Mouse (Mus musculus): Measurements from ENCODE around the gene Ppp6r3. TPM values are rescaled to one million over a fixed set of nuclear protein-coding genes. Genes with fewer than 3 reads are reported as not detected.

The Ppp6r3 gene
- total RNA-seq, 1 experiment, result 104 TPM

- no peak overlapping the region for H3K27ac ChIP-seq (ENCODE audit: insufficient read depth, low read depth, low read length, poor library complexity, severe bottlenecking)
These were observed 19.3 kb downstream of the Ppp6r3 start for GRCm38 (mm10) chr19:3556169-3556827.

DNA sequence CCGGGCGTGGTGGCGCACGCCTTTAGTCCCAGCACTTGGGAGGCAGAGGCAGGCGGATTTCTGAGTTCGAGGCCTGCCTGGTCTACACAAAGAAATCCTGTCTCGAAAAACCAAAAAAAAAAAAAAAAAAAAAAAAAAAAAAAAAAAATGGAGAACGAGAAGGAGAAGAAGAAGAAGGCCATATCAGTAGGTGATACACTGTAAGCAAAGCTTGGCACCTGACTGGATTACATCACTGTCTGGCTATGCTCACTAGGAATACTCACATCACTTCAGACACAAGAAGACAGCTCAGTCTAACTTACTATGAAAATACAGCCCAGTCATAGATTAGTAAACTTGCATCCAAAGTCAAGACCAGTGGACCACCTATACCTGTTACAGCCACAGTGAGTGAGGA, 20.8 kb downstream of the Ppp6r3 start:
- no peak overlapping the region for H3K27ac ChIP-seq (ENCODE audit: insufficient read depth, low read depth, low read length, poor library complexity, severe bottlenecking)
- in situ Hi-C loops (cut with MboI; ENCODE audit: low sequenced_read_pairs in 2 of 2, unreplicated experiment in 2 of 2), result no loop called here
- H3K9ac ChIP-seq (ENCODE audit: insufficient read depth, low read depth, low read length, poor library complexity, severe bottlenecking), result no peak overlapping the region
- no peak overlapping the region for H3K4me3 ChIP-seq (ENCODE audit: insufficient read depth in 1 of 2, low read depth in 1 of 2, low read length in 2 of 2, poor library complexity in 1 of 2, severe bottlenecking in 1 of 2)
- DNase-seq (ENCODE audit: low read depth, low spot score), result no peak
- H3K36me3 ChIP-seq (ENCODE audit: control insufficient read depth, insufficient read depth, low read length, poor library complexity, severe bottlenecking), result no peaks in the 10 kb centered on the region
- no peak for TF ChIP-seq CHD2 (IDR thresholded peaks at IDR 0.05; ENCODE audit: low read depth, low read length)
- TF ChIP-seq ZC3H11A (IDR thresholded peaks at IDR 0.05; ENCODE audit: borderline replicate concordance, low read depth, low read length), result no peak
- no peak for TF ChIP-seq HCFC1 (IDR thresholded peaks at IDR 0.05; ENCODE audit: borderline replicate concordance, insufficient read depth, low read length)
- no peak for TF ChIP-seq MAFK (IDR thresholded peaks at IDR 0.05; ENCODE audit: insufficient read depth, low read depth, low read length)
- TF ChIP-seq ZNF384 (IDR thresholded peaks at IDR 0.05; ENCODE audit: low read depth, low read length), result peak; percentile 87
- peaks cover 0 to 2% of the 10 kb centered on the region in 2 experiments; a peak in 2 of 4 replicates for H3K4me1 ChIP-seq (ENCODE audit: control insufficient read depth in 2 of 2, insufficient read depth in 2 of 2, low read length in 2 of 2, poor library complexity in 1 of 2)
- H3K9me3 ChIP-seq (ENCODE audit: control insufficient read depth, insufficient read depth, low read depth, low read length), result no peaks in the 10 kb centered on the region

More at GRCm38 (mm10) chr19:3556169-3556827, 19.3 kb downstream of the Ppp6r3 start:
- no peaks in the 10 kb centered on the region for H3K36me3 ChIP-seq (ENCODE audit: control insufficient read depth, insufficient read depth, low read length, poor library complexity, severe bottlenecking)
- no peaks in the 10 kb centered on the region for H3K9me3 ChIP-seq (ENCODE audit: control insufficient read depth, insufficient read depth, low read depth, low read length)
- DNase-seq (ENCODE audit: low read depth, low spot score), result no peak
- in situ Hi-C loops (cut with MboI; ENCODE audit: low sequenced_read_pairs in 2 of 2, unreplicated experiment in 2 of 2), result no loop called here
- H3K4me3 ChIP-seq (ENCODE audit: insufficient read depth in 1 of 2, low read depth in 1 of 2, low read length in 2 of 2, poor library complexity in 1 of 2, severe bottlenecking in 1 of 2), result no peak overlapping the region
- H3K4me1 ChIP-seq (ENCODE audit: control insufficient read depth in 2 of 2, insufficient read depth in 2 of 2, low read length in 2 of 2, poor library complexity in 1 of 2), result peaks cover 1 to 3% of the 10 kb centered on the region in 2 experiments; a peak in 2 of 4 replicates
- TF ChIP-seq HCFC1 (IDR thresholded peaks at IDR 0.05; ENCODE audit: borderline replicate concordance, insufficient read depth, low read length), result no peak
- TF ChIP-seq CHD2 (IDR thresholded peaks at IDR 0.05; ENCODE audit: low read depth, low read length), result no peak
- TF ChIP-seq MAFK (IDR thresholded peaks at IDR 0.05; ENCODE audit: insufficient read depth, low read depth, low read length), result no peak
- no peak for TF ChIP-seq ZNF384 (IDR thresholded peaks at IDR 0.05; ENCODE audit: low read depth, low read length)
- no peak for TF ChIP-seq ZC3H11A (IDR thresholded peaks at IDR 0.05; ENCODE audit: borderline replicate concordance, low read depth, low read length)
- no peak overlapping the region for H3K9ac ChIP-seq (ENCODE audit: insufficient read depth, low read depth, low read length, poor library complexity, severe bottlenecking)

- Histone ChIP-seq H3K9ac (ENCODE audit: insufficient read depth, low read depth, low read length, poor library complexity, severe bottlenecking) (no peak overlapping the region), H3K4me3 (ENCODE audit: insufficient read depth in 1 of 2, low read depth in 1 of 2, low read length in 2 of 2, poor library complexity in 1 of 2, severe bottlenecking in 1 of 2) (no peak overlapping the region), H3K9me3 (ENCODE audit: control insufficient read depth, insufficient read depth, low read depth, low read length) (no peaks in the 10 kb centered on the region), H3K27ac (ENCODE audit: insufficient read depth, low read depth, low read length, poor library complexity, severe bottlenecking) (no peak overlapping the region), H3K4me1 (ENCODE audit: control insufficient read depth in 2 of 2, insufficient read depth in 2 of 2, low read length in 2 of 2, poor library complexity in 1 of 2) (peaks cover 0 to 2% of the 10 kb centered on the region in 2 experiments; a peak in 2 of 4 replicates), H3K36me3 (ENCODE audit: control insufficient read depth, insufficient read depth, low read length, poor library complexity, severe bottlenecking) (no peaks in the 10 kb centered on the region; the same call in 1 of the 2 replicates)
- in situ Hi-C loops (cut with MboI; ENCODE audit: low sequenced_read_pairs in 2 of 2, unreplicated experiment in 2 of 2), result no loop called here
- no peak for DNase-seq (ENCODE audit: low read depth, low spot score)
- TF ChIP-seq ZNF384 (IDR thresholded peaks at IDR 0.05; ENCODE audit: low read depth, low read length) (no peak), CHD2 (IDR thresholded peaks at IDR 0.05; ENCODE audit: low read depth, low read length) (no peak), MAFK (IDR thresholded peaks at IDR 0.05; ENCODE audit: insufficient read depth, low read depth, low read length) (no peak), HCFC1 (IDR thresholded peaks at IDR 0.05; ENCODE audit: borderline replicate concordance, insufficient read depth, low read length) (no peak), ZC3H11A (IDR thresholded peaks at IDR 0.05; ENCODE audit: borderline replicate concordance, low read depth, low read length) (no peak)
These were observed 23.9 kb downstream of the Ppp6r3 start for GRCm38 (mm10) chr19:3551573-3552159.

GRCm38 (mm10) chr19:3550101-3550500, 25.4 kb downstream of the Ppp6r3 start:
- DNase-seq (ENCODE audit: low read depth, low spot score), result no peak
- Histone ChIP-seq H3K9me3 (ENCODE audit: control insufficient read depth, insufficient read depth, low read depth, low read length) (no peaks in the 10 kb centered on the region), H3K9ac (ENCODE audit: insufficient read depth, low read depth, low read length, poor library complexity, severe bottlenecking) (no peak overlapping the region), H3K36me3 (ENCODE audit: control insufficient read depth, insufficient read depth, low read length, poor library complexity, severe bottlenecking) (no peaks in the 10 kb centered on the region; the same call in 1 of the 2 replicates), H3K4me3 (ENCODE audit: insufficient read depth in 1 of 2, low read depth in 1 of 2, low read length in 2 of 2, poor library complexity in 1 of 2, severe bottlenecking in 1 of 2) (no peak overlapping the region), H3K27ac (ENCODE audit: insufficient read depth, low read depth, low read length, poor library complexity, severe bottlenecking) (no peak overlapping the region), H3K4me1 (ENCODE audit: control insufficient read depth in 2 of 2, insufficient read depth in 2 of 2, low read length in 2 of 2, poor library complexity in 1 of 2) (peaks cover 2 to 4% of the 10 kb centered on the region in 2 experiments; a peak in 3 of 4 replicates)
- TF ChIP-seq CHD2 (IDR thresholded peaks at IDR 0.05; ENCODE audit: low read depth, low read length), result no peak
- no peak for TF ChIP-seq ZC3H11A (IDR thresholded peaks at IDR 0.05; ENCODE audit: borderline replicate concordance, low read depth, low read length)
- no peak for TF ChIP-seq HCFC1 (IDR thresholded peaks at IDR 0.05; ENCODE audit: borderline replicate concordance, insufficient read depth, low read length)
- TF ChIP-seq ZNF384 (IDR thresholded peaks at IDR 0.05; ENCODE audit: low read depth, low read length), result no peak
- no peak for TF ChIP-seq MAFK (IDR thresholded peaks at IDR 0.05; ENCODE audit: insufficient read depth, low read depth, low read length)
- in situ Hi-C loops (cut with MboI; ENCODE audit: low sequenced_read_pairs in 2 of 2, unreplicated experiment in 2 of 2), result no loop called here

Data from ES-E14 (cell line).